ENCODE assay signal across 37 mouse cellular contexts in genomic region chr1:165142343-165142916, GRCm38 (mm10). TPM values are rescaled to one million over a fixed set of nuclear protein-coding genes. Genes with fewer than 3 reads are reported as not detected.
DNase-seq lines count a peak whose midpoint lies in the region; ATAC-seq and TF ChIP-seq lines count a peak whose summit lies in the region.
"Had no signal": no experiment of that assay in that cellular context is flagged by ENCODE, and none has a peak within 500 bp of the region (broad histone marks: within the 10 kb centered on the region; RNA-seq: fewer than 3 reads in every experiment).

No protein-coding gene starts in this region.

- H3K4me1 ChIP-seq in kidney, embryonic 16.5 days (ENCODE audit: insufficient read depth, low read length): no peaks in the 10 kb centered on the region
- H3K4me1 ChIP-seq in lung, postnatal 0 days (ENCODE audit: insufficient read depth, low read depth, low read length): no peaks in the 10 kb centered on the region
- peaks cover 8% of the 10 kb centered on the region; the same call in 1 of the 2 replicates for H3K4me1 ChIP-seq in embryonic facial prominence, embryonic 13.5 days
- no peaks in the 10 kb centered on the region for H3K4me1 ChIP-seq in embryonic facial prominence, embryonic 14.5 days (ENCODE audit: control insufficient read depth, insufficient read depth, low read length)
- H3K4me1 ChIP-seq in intestine, embryonic 16.5 days (ENCODE audit: control insufficient read depth, insufficient read depth, low read length): no peaks in the 10 kb centered on the region
- H3K4me1 ChIP-seq: liver, embryonic 15.5 days; midbrain, embryonic 10.5 days; neural tube, embryonic 12.5 days had no signal

- H3K9me3 ChIP-seq in kidney, embryonic 16.5 days (ENCODE audit: low read length): peaks cover 4% of the 10 kb centered on the region; the same call in 1 of the 2 replicates
- no peaks in the 10 kb centered on the region for H3K9me3 ChIP-seq in lung, postnatal 0 days (ENCODE audit: low read length)
- no peaks in the 10 kb centered on the region for H3K9me3 ChIP-seq in embryonic facial prominence, embryonic 13.5 days
- no peaks in the 10 kb centered on the region for H3K9me3 ChIP-seq in embryonic facial prominence, embryonic 14.5 days (ENCODE audit: control insufficient read depth, low read length)
- H3K9me3 ChIP-seq in intestine, embryonic 16.5 days (ENCODE audit: control insufficient read depth, low read length): no peaks in the 10 kb centered on the region
- H3K9me3 ChIP-seq: liver, embryonic 15.5 days; midbrain, embryonic 10.5 days had no signal

- no peak overlapping the region for H3K27ac ChIP-seq in kidney, embryonic 16.5 days (ENCODE audit: low read length)
- H3K27ac ChIP-seq in lung, postnatal 0 days (ENCODE audit: low read length): no peak overlapping the region
- no peak overlapping the region for H3K27ac ChIP-seq in embryonic facial prominence, embryonic 13.5 days
- H3K27ac ChIP-seq in embryonic facial prominence, embryonic 14.5 days (replicated peaks; ENCODE audit: low read depth, low read length): no peak overlapping the region
- H3K27ac ChIP-seq in intestine, embryonic 16.5 days (ENCODE audit: low read length): no peak overlapping the region
- H3K27ac ChIP-seq: gastrocnemius, adult 2 months; heart, adult 2 months; hindbrain, embryonic 14.5 days; liver, embryonic 15.5 days; macrophage; midbrain, embryonic 10.5 days; neural tube, embryonic 12.5 days had no signal

- H3K9ac ChIP-seq in kidney, embryonic 16.5 days (replicated peaks; ENCODE audit: low read length): no peak overlapping the region
- no peak overlapping the region for H3K9ac ChIP-seq in lung, postnatal 0 days (replicated peaks; ENCODE audit: low read depth)
- H3K9ac ChIP-seq in embryonic facial prominence, embryonic 13.5 days: no peak overlapping the region
- H3K9ac ChIP-seq in embryonic facial prominence, embryonic 14.5 days (ENCODE audit: low read depth, low read length): no peak overlapping the region
- H3K9ac ChIP-seq in intestine, embryonic 16.5 days (ENCODE audit: low read depth, low read length): no peak overlapping the region
- H3K9ac ChIP-seq: heart, embryonic 12.5 days; hindbrain, embryonic 14.5 days; liver, embryonic 15.5 days; neural tube, embryonic 12.5 days had no signal

- H3K36me3 ChIP-seq in kidney, embryonic 16.5 days (ENCODE audit: insufficient read depth, low read length): no peaks in the 10 kb centered on the region
- no peaks in the 10 kb centered on the region for H3K36me3 ChIP-seq in lung, postnatal 0 days (ENCODE audit: insufficient read depth, low read length)
- no peaks in the 10 kb centered on the region for H3K36me3 ChIP-seq in embryonic facial prominence, embryonic 13.5 days
- H3K36me3 ChIP-seq in embryonic facial prominence, embryonic 14.5 days (ENCODE audit: control insufficient read depth, insufficient read depth, low read length): no peaks in the 10 kb centered on the region
- H3K36me3 ChIP-seq in intestine, embryonic 16.5 days (ENCODE audit: control insufficient read depth, insufficient read depth, low read length): no peaks in the 10 kb centered on the region
- H3K36me3 ChIP-seq: heart, embryonic 12.5 days; liver, embryonic 15.5 days; midbrain, embryonic 10.5 days; neural tube, embryonic 12.5 days had no signal

- no peak for TF ChIP-seq CTCF in lung, postnatal 0 days (IDR thresholded peaks at IDR 0.05)

- peak; percentile 79 for ATAC-seq in kidney, embryonic 16.5 days (ENCODE audit: low FRiP score, low TSS enrichment)
- peak; percentile 40; the same call in 1 of the 2 replicates for ATAC-seq in lung, postnatal 0 days
- ATAC-seq in embryonic facial prominence, embryonic 13.5 days (ENCODE audit: insufficient number of reproducible peaks, insufficient read depth, low FRiP score, low TSS enrichment, low read depth): peak; percentile 57; the same call in 1 of the 2 replicates
- ATAC-seq in embryonic facial prominence, embryonic 14.5 days (ENCODE audit: low read depth): peak; percentile 91
- no peak for ATAC-seq in intestine, embryonic 16.5 days
- ATAC-seq: forebrain, embryonic 16.5 days; inflammation-experienced regulatory T-cells, adult 6 months had no signal

- no peaks in the 10 kb centered on the region for H3K27me3 ChIP-seq in kidney, embryonic 16.5 days (ENCODE audit: insufficient read depth, low read length)
- H3K27me3 ChIP-seq in lung, postnatal 0 days (replicated peaks; ENCODE audit: insufficient read depth, low read length): no peaks in the 10 kb centered on the region
- no peaks in the 10 kb centered on the region for H3K27me3 ChIP-seq in embryonic facial prominence, embryonic 13.5 days
- H3K27me3 ChIP-seq in embryonic facial prominence, embryonic 14.5 days (replicated peaks; ENCODE audit: control insufficient read depth, insufficient read depth, low read length): no peaks in the 10 kb centered on the region
- no peaks in the 10 kb centered on the region for H3K27me3 ChIP-seq in intestine, embryonic 16.5 days (replicated peaks; ENCODE audit: control insufficient read depth, insufficient read depth, low read length)
- H3K27me3 ChIP-seq: heart, embryonic 12.5 days; liver, embryonic 15.5 days; neural tube, embryonic 12.5 days had no signal

- WGBS in kidney, embryonic 16.5 days: 42% methylated on average over 12 of the region's 12 CpGs
- WGBS in lung, postnatal 0 days: 66% methylated on average over 12 of the region's 12 CpGs
- 64% methylated on average over 12 of the region's 12 CpGs for WGBS in embryonic facial prominence, embryonic 13.5 days
- 56% methylated on average over 12 of the region's 12 CpGs for WGBS in embryonic facial prominence, embryonic 14.5 days
- 73% methylated on average over 12 of the region's 12 CpGs for WGBS in intestine, embryonic 16.5 days

- no peak overlapping the region for H3K4me3 ChIP-seq in kidney, embryonic 16.5 days (ENCODE audit: low read length)
- H3K4me3 ChIP-seq in lung, postnatal 0 days (ENCODE audit: low read depth, low read length): no peak overlapping the region
- no peak overlapping the region for H3K4me3 ChIP-seq in embryonic facial prominence, embryonic 13.5 days
- no peak overlapping the region for H3K4me3 ChIP-seq in embryonic facial prominence, embryonic 14.5 days (ENCODE audit: low read depth, low read length)
- no peak overlapping the region for H3K4me3 ChIP-seq in intestine, embryonic 16.5 days (ENCODE audit: low read length)
- H3K4me3 ChIP-seq: erythroblast, embryonic 14.5 days; gastrocnemius, adult 2 months; heart, adult 2 months; heart, embryonic 12.5 days; liver, embryonic 15.5 days; midbrain, embryonic 10.5 days; myocyte; neural tube, embryonic 12.5 days had no signal

- TF ChIP-seq EP300 in lung, postnatal 0 days (IDR thresholded peaks at IDR 0.05): no peak

- H3K4me2 ChIP-seq in kidney, embryonic 16.5 days (replicated peaks; ENCODE audit: low read depth, low read length): no peak overlapping the region
- H3K4me2 ChIP-seq in lung, postnatal 0 days (replicated peaks; ENCODE audit: low read depth, low read length): no peak overlapping the region
- H3K4me2 ChIP-seq in embryonic facial prominence, embryonic 13.5 days: no peak overlapping the region
- no peak overlapping the region for H3K4me2 ChIP-seq in embryonic facial prominence, embryonic 14.5 days (ENCODE audit: low read depth, low read length)
- no peak overlapping the region for H3K4me2 ChIP-seq in intestine, embryonic 16.5 days (ENCODE audit: low read depth, low read length)
- H3K4me2 ChIP-seq: heart, embryonic 12.5 days; hindbrain, embryonic 14.5 days; liver, embryonic 15.5 days; neural tube, embryonic 12.5 days had no signal

- no peak for DNase-seq in kidney, postnatal 14 days
- DNase-seq in lung, postnatal 0 days (ENCODE audit: low spot score): peak; percentile 25
- no peak for DNase-seq in lung, postnatal 25 days (ENCODE audit: low spot score)
- DNase-seq in embryonic facial prominence, embryonic 14.5 days (ENCODE audit: low spot score): peak; percentile 86
- DNase-seq: adrenal gland, adult 2 months; adrenal gland, postnatal 36 days; B cell, adult 2 months; cerebellum, adult 18-20 months; cerebellum, postnatal 10 days; gastrocnemius, adult 2 months; heart, adult 2 months; heart, postnatal 4 days; kidney, adult 2 months; layer of hippocampus, postnatal 36 days; left cerebral cortex, postnatal 4 days; liver; right cerebral cortex, adult 18-20 months; spleen, adult 18-20 months; thymus, adult 18-20 months; thymus, postnatal 25 days had no signal

RNA-seq across cellular contexts. Expression of gene Tbx19, which starts 18.1 kb away (rescaled TPM):
- polyA plus RNA-seq in kidney, embryonic 16.5 days (2015; fragmentation: Nextera tagmentation; extraction: Ambion mirVana): not detected in 2 replicates
- not detected in 2 replicates for polyA plus RNA-seq in lung, postnatal 0 days (2015; fragmentation: Nextera tagmentation; extraction: Ambion mirVana)
- not detected in 2 replicates for polyA plus RNA-seq in embryonic facial prominence, embryonic 13.5 days (2015; fragmentation: Nextera tagmentation; extraction: Ambion mirVana)
- polyA plus RNA-seq in embryonic facial prominence, embryonic 14.5 days (2014; fragmentation: Nextera tagmentation; extraction: Ambion mirVana): 0.36 and 0.88 TPM in 2 replicates
- not detected in 2 replicates for polyA plus RNA-seq in intestine, embryonic 16.5 days (2015; fragmentation: Nextera tagmentation; extraction: Ambion mirVana)
- polyA plus RNA-seq: adrenal gland, adult 2 months; forebrain, embryonic 11.5 days; forebrain, embryonic 16.5 days; heart, adult 2 months; heart, embryonic 12.5 days; heart, postnatal 0 days; hindbrain, embryonic 14.5 days; inflammation-experienced regulatory T-cells, adult 6 months; kidney, adult 2 months; large intestine, adult 2 months; liver, embryonic 15.5 days; macrophage; midbrain, embryonic 10.5 days; myocyte; neural tube, embryonic 12.5 days; stomach, embryonic 16.5 days had no signal

RNA-seq across cellular contexts. Expression of gene Sft2d2, which starts 51.8 kb away (rescaled TPM):
- 29.7 and 29.9 TPM in 2 replicates for polyA plus RNA-seq in kidney, embryonic 16.5 days (2015; fragmentation: Nextera tagmentation; extraction: Ambion mirVana)
- polyA plus RNA-seq in lung, postnatal 0 days (2015; fragmentation: Nextera tagmentation; extraction: Ambion mirVana): 19.3 and 20.3 TPM in 2 replicates
- polyA plus RNA-seq in embryonic facial prominence, embryonic 13.5 days (2015; fragmentation: Nextera tagmentation; extraction: Ambion mirVana): 11.3 and 15.9 TPM in 2 replicates
- 21.3 and 22.0 TPM in 2 replicates for polyA plus RNA-seq in embryonic facial prominence, embryonic 14.5 days (2014; fragmentation: Nextera tagmentation; extraction: Ambion mirVana)
- 28.6 and 33.3 TPM in 2 replicates for polyA plus RNA-seq in intestine, embryonic 16.5 days (2015; fragmentation: Nextera tagmentation; extraction: Ambion mirVana)

Comparison
In these comparisons a context has a peak if more than half of its experiments do, and no peak if none do; other contexts are left out.
1. DNase-seq: peak in lung, postnatal 0 days (single experiment) and embryonic facial prominence, embryonic 14.5 days (single experiment); none in kidney, postnatal 14 days (single experiment) and lung, postnatal 25 days (single experiment).